Mouse (Mus musculus): Measurements from ENCODE around the gene Gng13.

DNA sequence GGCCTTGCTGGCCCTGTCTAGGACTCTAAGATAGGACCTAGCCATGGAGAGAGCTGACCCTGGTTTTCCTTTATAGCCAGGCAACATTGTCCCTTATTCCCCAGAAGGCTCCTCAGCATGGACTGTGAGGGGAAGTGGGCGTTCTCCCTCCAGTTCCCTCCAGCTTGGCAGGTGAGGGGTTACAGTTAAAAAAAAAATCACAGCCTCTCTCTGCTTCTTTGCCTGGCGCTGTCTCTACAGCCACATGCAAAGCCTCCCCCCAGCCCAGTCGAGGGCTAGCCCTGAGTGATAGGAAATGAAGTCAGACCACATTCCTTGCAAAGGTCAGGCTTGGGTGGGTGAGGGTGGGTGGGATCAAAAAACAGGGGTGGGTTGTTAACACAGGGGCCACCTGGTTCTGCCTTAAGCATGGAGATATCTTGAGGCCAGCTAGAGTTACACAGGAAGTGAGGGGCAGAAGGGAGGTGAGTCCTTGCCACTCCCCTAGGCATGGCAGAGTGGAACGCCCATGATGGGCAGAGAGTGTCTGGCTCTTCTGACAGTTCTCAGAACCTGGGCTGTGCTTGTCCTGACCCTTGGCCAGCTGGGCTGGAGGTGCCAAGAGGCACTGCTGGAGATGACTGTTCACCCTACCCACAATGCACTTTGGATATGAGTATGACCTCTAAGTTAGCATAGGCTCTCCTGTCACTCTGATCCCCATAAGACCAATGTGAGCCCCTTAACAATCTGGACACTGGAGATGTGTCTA is 38.8 kb downstream of the Gng13 start:
- TF ChIP-seq CTCF (IDR thresholded peaks at IDR 0.05; ENCODE audit: low read depth) (no peak), EP300 (IDR thresholded peaks at IDR 0.05; ENCODE audit: low read depth) (no peak)

All from liver, embryonic 14.5 days (tissue).